Mouse (Mus musculus): ENCODE results near the gene Hagh. TPM values are rescaled to one million over a fixed set of nuclear protein-coding genes. Genes with fewer than 3 reads are reported as not detected.

The Hagh gene
- total and polyA plus RNA-seq, 2 experiments from 2014 or later, result 61.6 to 62.8 TPM

- no peak for DNase-seq
- 51% methylated on average over 3 of the region's 3 CpGs for WGBS
- Histone ChIP-seq H3K27me3 (ENCODE audit: insufficient read depth, low read length) (peaks cover 3% of the 10 kb centered on the region; the same call in 1 of the 2 replicates), H3K4me1 (ENCODE audit: insufficient read depth) (no peaks in the 10 kb centered on the region), H3K9ac (no peak overlapping the region), H3K4me3 (ENCODE audit: low read depth, low read length) (no peak overlapping the region), H3K9me3 (ENCODE audit: low read length) (no peaks in the 10 kb centered on the region), H3K4me2 (ENCODE audit: low read depth) (no peak overlapping the region), H3K36me3 (ENCODE audit: insufficient read depth) (no peaks in the 10 kb centered on the region), H3K27ac (ENCODE audit: low read depth, low read length) (no peak overlapping the region)
- no peak for TF ChIP-seq CTCF (IDR thresholded peaks at IDR 0.05; ENCODE audit: low read depth)
- no peak for ATAC-seq
Observed at GRCm38 (mm10) chr17:24821351-24822280, 18.3 kb upstream of the Hagh start.

- no peak overlapping the region for H3K4me3 ChIP-seq (ENCODE audit: low read depth, low read length)
- H3K9me3 ChIP-seq (ENCODE audit: low read length), result no peaks in the 10 kb centered on the region
- H3K27me3 ChIP-seq (ENCODE audit: insufficient read depth, low read length), result no peaks in the 10 kb centered on the region; the same call in 1 of the 2 replicates
- no peak overlapping the region for H3K9ac ChIP-seq
- no peak for ATAC-seq
- no peak for DNase-seq
- H3K36me3 ChIP-seq (ENCODE audit: insufficient read depth), result no peaks in the 10 kb centered on the region
- no peak for TF ChIP-seq CTCF (IDR thresholded peaks at IDR 0.05; ENCODE audit: low read depth)
- H3K27ac ChIP-seq (ENCODE audit: low read depth, low read length), result no peak overlapping the region
- no peak overlapping the region for H3K4me2 ChIP-seq (ENCODE audit: low read depth)
- 65% methylated on average over 5 of the region's 5 CpGs for WGBS
- no peaks in the 10 kb centered on the region for H3K4me1 ChIP-seq (ENCODE audit: insufficient read depth)
Observed at GRCm38 (mm10) chr17:24840341-24840740, 398 bp downstream of the Hagh start.

GRCm38 (mm10) chr17:24841133-24841532 is 1.2 kb downstream of the Hagh start:
- H3K27me3 ChIP-seq (ENCODE audit: insufficient read depth, low read length), result no peaks in the 10 kb centered on the region; the same call in 1 of the 2 replicates
- H3K4me2 ChIP-seq (ENCODE audit: low read depth), result no peak overlapping the region
- H3K4me3 ChIP-seq (ENCODE audit: low read depth, low read length), result no peak overlapping the region
- no peak for TF ChIP-seq CTCF (IDR thresholded peaks at IDR 0.05; ENCODE audit: low read depth)
- H3K4me1 ChIP-seq (ENCODE audit: insufficient read depth), result no peaks in the 10 kb centered on the region
- H3K9ac ChIP-seq, result no peak overlapping the region
- DNase-seq (no peak), ATAC-seq (no peak)
- H3K36me3 ChIP-seq (ENCODE audit: insufficient read depth), result no peaks in the 10 kb centered on the region
- no peak overlapping the region for H3K27ac ChIP-seq (ENCODE audit: low read depth, low read length)
- WGBS, result 48% methylated on average over 4 of the region's 4 CpGs
- H3K9me3 ChIP-seq (ENCODE audit: low read length), result no peaks in the 10 kb centered on the region

- no peak for TF ChIP-seq CTCF (IDR thresholded peaks at IDR 0.05; ENCODE audit: low read depth)
- H3K4me3 ChIP-seq (ENCODE audit: low read depth, low read length), result no peak overlapping the region
- no peaks in the 10 kb centered on the region; the same call in 1 of the 2 replicates for H3K27me3 ChIP-seq (ENCODE audit: insufficient read depth, low read length)
- no peak for ATAC-seq
- no peak overlapping the region for H3K27ac ChIP-seq (ENCODE audit: low read depth, low read length)
- no peaks in the 10 kb centered on the region for H3K4me1 ChIP-seq (ENCODE audit: insufficient read depth)
- no peaks in the 10 kb centered on the region for H3K9me3 ChIP-seq (ENCODE audit: low read length)
- no peak for DNase-seq
- H3K4me2 ChIP-seq (ENCODE audit: low read depth), result no peak overlapping the region
- no peaks in the 10 kb centered on the region for H3K36me3 ChIP-seq (ENCODE audit: insufficient read depth)
- no peak overlapping the region for H3K9ac ChIP-seq
- WGBS, result 61% methylated on average over 2 of the region's 2 CpGs
Observed at GRCm38 (mm10) chr17:24842631-24843030, 2.7 kb downstream of the Hagh start.

- WGBS, result 56% methylated on average over 9 of the region's 9 CpGs
- Histone ChIP-seq H3K9ac (no peak overlapping the region), H3K9me3 (ENCODE audit: low read length) (no peaks in the 10 kb centered on the region), H3K4me1 (ENCODE audit: insufficient read depth) (0 out of 2 replicates have a peak, but pooled peaks cover 11% of the 10 kb centered on the region), H3K36me3 (ENCODE audit: insufficient read depth) (no peaks in the 10 kb centered on the region), H3K27me3 (ENCODE audit: insufficient read depth, low read length) (no peaks in the 10 kb centered on the region; the same call in 1 of the 2 replicates), H3K27ac (ENCODE audit: low read depth, low read length) (no peak overlapping the region), H3K4me3 (ENCODE audit: low read depth, low read length) (no peak overlapping the region), H3K4me2 (ENCODE audit: low read depth) (no peak overlapping the region)
- no peak for TF ChIP-seq CTCF (IDR thresholded peaks at IDR 0.05; ENCODE audit: low read depth)
- DNase-seq (no peak), ATAC-seq (no peak)
Observed at GRCm38 (mm10) chr17:24844525-24844924, 4.6 kb downstream of the Hagh start.

GRCm38 (mm10) chr17:24847386-24847785 is 7.4 kb downstream of the Hagh start:
- Histone ChIP-seq H3K36me3 (ENCODE audit: insufficient read depth) (no peaks in the 10 kb centered on the region), H3K4me1 (ENCODE audit: insufficient read depth) (peaks cover 16% of the 10 kb centered on the region; the same call in 1 of the 2 replicates), H3K4me3 (ENCODE audit: low read depth, low read length) (no peak overlapping the region), H3K9me3 (ENCODE audit: low read length) (no peaks in the 10 kb centered on the region), H3K4me2 (ENCODE audit: low read depth) (no peak overlapping the region), H3K27me3 (ENCODE audit: insufficient read depth, low read length) (no peaks in the 10 kb centered on the region), H3K27ac (ENCODE audit: low read depth, low read length) (no peak overlapping the region), H3K9ac (no peak overlapping the region)
- no peak for DNase-seq
- WGBS, result 98% methylated on average over 1 of the region's 1 CpGs
- ATAC-seq, result no peak
- no peak for TF ChIP-seq CTCF (IDR thresholded peaks at IDR 0.05; ENCODE audit: low read depth)

GRCm38 (mm10) chr17:24848600-24849031 is 8.7 kb downstream of the Hagh start:
- no peak for TF ChIP-seq CTCF (IDR thresholded peaks at IDR 0.05; ENCODE audit: low read depth)
- ATAC-seq, result no peak
- H3K27ac ChIP-seq (ENCODE audit: low read depth, low read length), result no peak overlapping the region
- no peak overlapping the region for H3K4me2 ChIP-seq (ENCODE audit: low read depth)
- no peaks in the 10 kb centered on the region for H3K9me3 ChIP-seq (ENCODE audit: low read length)
- peaks cover 5% of the 10 kb centered on the region for H3K36me3 ChIP-seq (ENCODE audit: insufficient read depth)
- DNase-seq, result no peak
- H3K9ac ChIP-seq, result no peak overlapping the region
- H3K4me3 ChIP-seq (ENCODE audit: low read depth, low read length), result no peak overlapping the region
- peaks cover 16% of the 10 kb centered on the region; the same call in 1 of the 2 replicates for H3K4me1 ChIP-seq (ENCODE audit: insufficient read depth)
- no peaks in the 10 kb centered on the region for H3K27me3 ChIP-seq (ENCODE audit: insufficient read depth, low read length)
